Mouse (Mus musculus) frontal cortex, postnatal 25 days (tissue): ENCODE data around the gene Rapgef3.

Experiments used
- DNase-seq, 2 experiments: peaks; one replicate each; pipeline ENCODE4 v3.0.0; 2022; ENCODE audit warnings: low spot score in 2 of 2

Gene Rapgef3

DNA sequence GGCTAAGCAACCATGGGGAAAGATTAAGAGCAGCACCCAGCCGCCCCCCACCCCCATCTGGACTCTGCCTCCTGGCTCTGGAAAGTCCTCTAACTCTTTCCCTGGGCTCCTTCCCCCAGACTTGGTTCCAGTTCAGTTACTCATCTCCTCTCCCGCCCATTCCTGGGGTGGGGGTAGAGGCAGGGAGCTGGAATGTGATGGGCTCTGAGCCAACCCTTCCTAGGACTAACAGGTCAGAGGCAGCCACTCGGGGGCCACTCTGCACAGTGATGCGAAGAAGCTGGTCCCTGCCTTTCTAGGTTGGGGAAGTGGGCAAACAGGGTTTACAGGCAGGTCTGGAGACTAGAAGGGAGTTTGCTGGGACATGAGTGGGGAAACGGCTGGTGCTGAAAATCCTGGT is 5.3 kb upstream of the Rapgef3 start:
- no peak for DNase-seq

DNA sequence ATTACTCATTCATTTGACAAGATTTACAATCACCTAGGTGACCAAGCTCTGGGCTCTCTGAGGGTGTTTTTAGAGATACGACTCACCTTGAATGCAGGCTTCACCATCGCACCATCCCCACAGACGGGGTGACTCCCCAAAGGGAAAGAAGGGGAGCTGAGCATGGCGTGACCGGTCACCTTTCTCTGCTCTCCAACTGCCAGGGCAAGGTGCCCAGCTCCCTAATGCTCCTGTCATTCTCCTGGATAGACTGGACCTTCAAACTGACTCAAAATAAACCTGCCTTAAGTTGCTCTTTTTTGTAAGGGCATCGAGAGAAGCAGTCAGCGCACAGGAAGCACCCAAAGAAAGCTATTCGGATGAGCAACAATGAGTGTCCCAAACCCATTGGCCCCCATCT is 2.5 kb upstream of the Rapgef3 start:
- DNase-seq = no peak

DNA sequence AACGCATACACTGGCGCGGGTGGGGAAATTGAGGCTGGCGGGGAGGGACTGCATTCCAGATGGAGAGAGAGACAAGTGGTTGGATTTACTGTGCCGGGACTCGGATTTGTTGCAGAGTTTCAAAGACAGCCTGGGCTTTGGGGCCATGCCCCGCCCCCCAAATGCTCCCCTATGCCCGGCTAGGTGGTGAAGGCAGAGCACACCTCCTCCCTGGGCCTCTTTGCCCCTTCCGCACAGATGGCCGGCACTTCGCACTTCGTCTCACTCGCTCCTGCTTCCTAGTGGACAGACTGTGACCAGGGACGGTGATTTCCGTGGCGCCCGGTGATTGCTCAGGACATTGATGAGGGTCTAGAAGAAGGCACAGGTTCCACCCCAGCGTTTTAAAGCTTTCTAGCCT is 420 bp upstream of the Rapgef3 start:
- DNase-seq = no peak

DNA sequence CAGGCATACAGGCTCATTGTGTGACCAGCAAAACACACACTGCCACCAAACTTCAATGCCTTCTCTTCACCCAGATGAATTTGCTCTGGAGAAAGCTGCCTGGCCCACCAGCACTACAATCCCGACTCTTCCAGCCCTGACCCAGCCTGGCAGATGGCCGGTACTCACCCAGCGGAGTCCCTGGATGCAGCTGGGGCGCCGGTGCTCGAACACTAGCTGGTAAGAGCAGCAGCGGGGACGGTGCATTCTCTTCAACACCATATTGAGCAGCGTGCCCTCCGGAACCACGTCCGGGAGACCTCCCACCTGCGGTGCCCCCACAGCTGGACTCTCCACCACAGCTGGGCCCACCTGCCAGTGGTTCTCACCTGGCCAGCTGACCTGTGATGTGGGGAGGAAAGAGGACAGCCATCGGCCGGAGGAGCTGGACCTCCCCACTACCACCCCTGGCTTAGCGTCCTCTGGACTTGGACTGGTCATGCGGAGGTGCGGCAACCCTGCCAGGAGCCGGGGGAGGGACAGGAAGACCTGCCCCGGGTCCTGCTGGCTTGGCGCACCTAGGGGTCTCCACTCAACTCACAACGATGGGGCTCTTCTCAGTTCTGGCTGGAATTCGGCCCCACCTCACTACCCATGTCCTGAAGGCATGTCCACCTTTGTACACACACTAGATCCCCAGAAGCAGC is 1.0 kb downstream of the Rapgef3 start:
- DNase-seq = no peak

DNA sequence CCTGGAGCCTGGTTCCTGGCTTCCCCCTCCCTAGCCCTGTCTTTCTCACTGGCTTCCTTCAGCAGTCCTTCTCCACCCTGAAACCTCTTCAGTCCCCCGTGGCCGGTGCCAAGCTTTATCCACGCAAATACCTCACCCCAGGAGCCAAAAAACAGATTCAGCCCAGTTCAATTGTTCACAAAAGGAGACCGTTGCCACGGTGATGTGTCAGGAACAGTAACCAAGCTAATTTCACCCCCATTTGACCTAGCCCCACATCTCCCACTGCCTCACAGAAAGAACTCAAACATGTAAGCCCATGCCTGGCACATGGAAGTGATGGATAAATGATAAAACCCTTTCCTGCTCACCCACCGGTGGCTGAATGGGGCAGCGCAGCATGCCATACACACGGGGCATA is 1.6 kb downstream of the Rapgef3 start:
- no peak for DNase-seq

DNA sequence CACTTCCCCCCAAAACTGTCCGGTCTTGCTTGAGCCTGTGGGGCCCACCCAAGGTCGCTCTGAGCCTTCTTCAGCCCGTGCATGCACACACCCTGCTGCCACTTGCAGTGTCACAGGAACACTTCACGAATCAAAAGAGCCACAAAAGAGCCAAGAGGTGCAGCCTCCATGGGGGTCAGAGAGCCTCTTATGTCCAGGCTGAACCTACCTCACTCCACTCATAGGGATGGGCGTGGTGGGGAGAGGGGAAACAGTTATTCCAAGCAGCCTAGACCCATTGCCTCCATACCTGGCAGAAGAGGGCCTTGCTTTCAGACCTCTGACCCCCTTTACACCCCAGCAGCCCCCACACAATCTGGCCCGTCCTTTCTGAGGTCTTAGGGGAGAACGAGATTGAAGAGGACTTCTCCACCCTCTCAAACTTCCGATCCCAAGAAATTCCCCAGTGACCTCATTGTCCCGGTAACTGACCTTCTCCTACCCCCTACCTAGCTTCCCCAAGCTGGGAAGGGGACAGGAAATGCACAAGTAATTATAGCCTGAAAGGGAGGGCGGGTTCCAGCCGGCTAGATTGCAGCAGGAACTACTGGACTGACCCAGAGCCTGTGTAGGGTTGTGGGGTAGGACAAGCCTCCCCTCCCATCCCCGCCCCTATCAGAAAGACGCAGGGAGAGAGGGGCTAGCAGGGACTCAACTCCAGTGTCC is 2.5 kb downstream of the Rapgef3 start:
- no peak for DNase-seq

DNA sequence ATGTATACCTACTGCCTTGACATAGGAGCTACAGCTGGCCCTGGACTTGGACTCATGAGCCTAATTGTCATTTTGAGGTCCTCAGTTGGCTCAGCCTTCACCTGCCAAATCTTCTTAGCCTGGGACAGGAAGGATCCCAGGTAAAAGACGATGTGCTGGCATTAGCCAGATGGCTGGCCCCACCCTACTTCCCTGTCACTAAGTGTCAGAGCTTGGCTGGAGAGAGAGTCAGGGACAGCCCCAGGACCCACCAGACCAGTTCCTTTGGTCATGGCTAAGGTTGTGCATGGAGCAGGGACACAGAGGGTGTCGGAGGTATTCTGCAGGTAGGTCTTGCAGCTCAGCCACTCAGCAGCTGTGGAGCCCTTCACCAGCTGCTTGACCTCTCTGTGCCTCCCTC is 3.2 kb downstream of the Rapgef3 start:
- no peak for DNase-seq

DNA sequence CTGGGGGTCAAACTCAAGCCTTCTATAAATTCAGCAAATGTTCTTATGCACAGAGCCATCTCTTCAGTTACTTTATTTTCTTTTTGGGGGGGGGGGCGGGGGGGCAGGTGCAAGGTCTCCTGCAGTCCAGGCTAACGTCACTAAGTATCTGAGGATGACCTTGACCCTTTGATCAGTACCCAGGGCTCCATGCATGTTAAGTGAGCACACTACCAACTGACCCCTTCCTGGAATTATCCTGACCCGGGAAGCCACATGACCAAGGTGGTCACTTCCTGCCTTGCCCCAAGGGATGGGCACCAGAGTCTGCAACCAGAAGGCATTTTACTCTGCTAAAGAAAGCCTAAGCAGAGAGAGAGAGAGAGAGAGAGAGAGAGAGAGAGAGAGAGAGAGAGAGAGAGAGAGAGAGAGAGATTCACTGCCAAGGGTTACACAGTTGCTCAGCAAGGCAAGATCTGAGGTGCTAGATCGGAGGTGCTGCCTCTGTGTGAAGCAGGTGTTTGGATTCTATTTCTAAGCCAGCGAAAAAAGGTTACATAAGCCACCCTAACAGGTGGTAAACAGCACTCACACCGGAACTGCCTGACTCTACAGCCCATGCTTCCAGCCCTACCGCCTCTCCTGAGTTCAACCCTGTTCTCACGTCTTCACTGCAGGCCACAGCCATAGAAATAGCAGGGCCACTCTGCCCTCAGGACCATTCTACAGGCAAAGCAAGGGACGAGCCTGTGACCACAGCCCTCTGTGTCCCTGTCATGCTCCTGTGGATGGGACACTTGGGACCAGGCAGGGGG is 4.3 kb downstream of the Rapgef3 start:
- DNase-seq = no peak

DNA sequence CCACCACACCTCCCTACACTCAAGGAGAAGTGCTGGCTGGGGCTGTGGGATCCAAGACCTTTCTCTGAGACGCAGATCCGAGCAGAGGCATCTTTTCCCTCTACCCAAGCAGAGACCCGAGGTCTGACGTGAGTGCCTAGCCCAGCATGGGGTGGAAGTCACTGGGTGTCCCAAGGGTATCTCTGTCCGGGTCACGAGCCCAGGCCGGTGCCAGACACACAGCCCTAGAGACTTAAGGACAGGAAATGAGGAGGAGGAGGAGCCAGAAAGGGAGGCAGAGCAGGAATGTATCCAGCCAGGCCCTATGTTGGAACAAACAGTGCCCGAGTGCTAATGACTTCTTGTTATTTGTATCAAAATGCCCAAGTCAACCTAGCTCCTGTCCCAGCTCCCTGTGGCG is 5.0 kb downstream of the Rapgef3 start:
- no peak for DNase-seq

DNA sequence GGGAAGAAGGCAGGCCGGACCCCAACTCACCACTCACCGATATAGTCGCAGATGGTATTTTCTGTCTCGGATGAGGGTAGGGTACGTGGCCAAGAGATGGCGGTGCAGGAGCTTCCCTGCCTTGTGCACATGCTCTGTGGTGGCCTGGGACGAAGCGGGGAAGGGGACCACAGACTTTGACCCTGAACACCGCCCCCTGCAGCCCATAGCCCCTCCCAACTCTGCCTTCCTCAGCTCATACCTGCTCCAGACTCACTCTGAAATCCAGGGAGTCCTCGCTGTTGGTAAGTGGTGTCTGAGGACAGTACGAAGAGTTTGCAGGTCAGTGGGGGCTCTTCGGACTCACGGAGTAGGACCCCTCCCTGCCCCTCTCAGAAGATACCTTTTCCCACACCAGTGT is 6.3 kb downstream of the Rapgef3 start:
- no peak for DNase-seq

DNA sequence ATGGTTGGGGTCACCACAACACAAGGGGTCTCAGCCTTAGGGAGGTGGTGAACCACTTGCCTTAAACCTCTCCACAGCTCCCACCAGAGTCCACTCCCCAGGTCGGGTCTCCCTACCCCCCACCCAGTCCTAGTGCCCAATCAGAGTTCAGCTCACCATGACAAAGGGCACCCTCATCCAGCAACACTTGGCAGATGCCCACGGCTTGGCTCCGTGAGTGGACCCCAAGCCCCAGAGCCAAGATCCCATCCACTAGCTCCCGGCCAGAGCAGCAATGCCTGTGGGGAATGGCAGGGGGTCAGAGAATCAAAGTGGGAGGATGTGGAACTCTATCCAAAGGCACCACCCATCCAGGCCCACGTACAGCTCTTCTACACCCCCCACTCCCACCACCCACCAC is 6.8 kb downstream of the Rapgef3 start:
- no peak for DNase-seq

DNA sequence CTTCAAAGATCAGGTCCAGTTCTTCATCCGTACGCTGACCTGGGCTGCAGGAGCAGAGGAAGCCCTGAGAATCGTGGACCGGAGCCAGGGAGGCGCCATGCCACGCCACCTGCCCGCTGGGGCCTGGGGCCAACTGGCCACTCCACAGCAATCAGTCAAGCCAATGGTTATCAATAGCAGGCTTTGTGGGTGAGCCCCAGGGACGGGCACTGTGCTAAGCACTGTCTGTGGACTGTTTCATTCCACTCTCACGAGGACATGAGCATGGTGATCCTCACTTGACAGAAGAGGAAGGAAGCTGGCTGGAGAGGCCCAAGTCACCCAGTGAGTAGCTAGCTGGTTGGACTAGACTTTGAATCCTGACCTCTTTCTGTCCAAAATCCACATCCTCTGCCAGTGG is 7.8 kb downstream of the Rapgef3 start:
- DNase-seq = no peak

DNA sequence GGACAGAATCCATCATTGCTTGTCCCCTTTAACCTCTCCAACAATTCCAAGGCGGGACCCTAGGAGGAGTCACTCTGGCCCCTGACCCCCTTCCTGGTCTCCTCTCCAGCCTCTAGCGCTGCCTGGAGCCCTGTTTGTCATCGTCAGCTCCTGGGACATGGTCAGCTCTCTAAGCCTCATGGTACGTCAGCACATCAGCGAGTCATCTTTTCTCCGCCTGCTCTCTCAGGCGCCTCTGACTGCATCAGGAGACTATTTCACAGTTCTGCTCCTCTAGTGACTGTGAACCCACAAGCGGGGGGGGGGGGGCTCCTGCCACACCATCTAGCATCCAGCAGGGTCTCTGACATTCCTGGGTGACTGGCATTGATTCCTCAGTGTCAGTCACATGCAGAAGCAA is 12.4 kb downstream of the Rapgef3 start:
- no peak for DNase-seq

DNA sequence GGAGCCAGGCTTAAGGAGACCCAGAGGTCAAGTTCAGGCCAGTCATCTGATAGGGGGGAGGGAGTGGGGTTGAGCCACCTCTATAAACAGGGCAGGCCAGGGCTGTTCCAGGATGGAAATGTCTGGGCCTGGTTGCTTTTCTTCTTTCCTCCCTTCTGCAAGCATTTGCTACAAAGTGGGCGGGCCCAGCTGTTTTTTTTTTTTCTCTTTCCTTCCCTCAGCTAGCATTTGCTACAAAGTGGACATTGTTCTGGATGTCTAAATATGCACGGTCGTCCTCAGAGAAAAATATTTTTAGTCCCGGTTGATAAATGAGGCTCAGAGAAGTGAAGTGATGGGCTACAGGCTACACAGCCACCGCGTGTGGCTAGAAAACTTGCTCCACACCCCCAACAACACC is 13.3 kb downstream of the Rapgef3 start:
- no peak for DNase-seq

DNA sequence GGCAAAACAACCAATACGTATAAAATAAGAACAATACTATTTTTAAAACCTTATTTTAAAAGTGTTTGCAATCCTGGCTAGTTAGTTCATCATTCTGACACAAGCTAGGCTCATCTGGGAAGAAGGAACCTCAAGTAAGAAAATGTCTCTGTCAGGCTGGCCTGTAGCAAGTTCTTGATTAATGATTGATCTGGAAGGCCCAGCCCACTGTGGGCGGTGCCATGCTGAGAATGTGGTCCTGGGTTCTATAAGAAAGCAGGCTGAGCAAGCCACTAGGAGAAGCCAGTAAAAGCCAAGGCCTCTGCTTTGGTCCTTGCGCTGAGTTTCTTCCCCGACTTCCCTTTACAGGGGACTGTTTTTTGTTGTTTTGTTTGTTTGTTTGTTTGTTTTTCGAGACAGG is 15.3 kb downstream of the Rapgef3 start:
- no peak for DNase-seq

DNA sequence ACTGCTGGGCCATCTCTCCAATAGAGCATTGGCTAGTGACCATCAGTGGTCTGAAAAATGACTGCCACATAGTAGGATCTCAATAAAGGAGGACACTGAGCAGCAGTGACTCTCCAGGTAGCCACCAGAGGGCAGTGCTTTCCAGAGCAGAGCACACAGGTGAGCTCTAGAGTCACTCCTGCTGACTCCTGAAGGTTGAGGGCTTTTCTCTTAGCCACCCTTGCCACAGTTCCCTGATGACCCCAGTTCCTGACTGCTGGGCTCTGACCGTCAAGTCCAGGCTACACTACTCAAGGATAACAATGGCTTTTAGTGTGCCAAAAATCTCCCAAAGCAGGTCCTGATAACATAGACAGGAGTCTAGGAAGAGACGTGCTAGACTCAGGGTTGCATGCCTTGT is 16.1 kb downstream of the Rapgef3 start:
- DNase-seq = no peak

DNA sequence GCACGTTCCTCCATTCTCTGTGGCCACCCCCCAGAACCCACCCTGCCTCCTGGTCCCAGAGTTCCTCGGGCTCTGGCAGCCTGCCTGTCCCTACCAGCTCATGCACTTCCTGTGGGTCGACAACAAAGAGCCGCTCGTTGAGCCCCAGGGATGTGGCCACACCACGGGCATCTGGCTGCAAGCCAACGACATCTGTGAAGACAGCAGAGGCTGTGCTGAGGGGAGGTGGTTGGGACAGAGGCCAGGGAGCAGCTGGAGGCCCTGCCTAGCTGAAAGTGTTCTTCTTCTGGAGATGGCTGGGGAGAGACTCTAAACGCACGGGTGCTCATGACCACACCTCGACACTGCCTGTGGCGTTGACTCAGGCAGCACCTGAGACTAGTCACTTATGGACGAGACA is 17.1 kb downstream of the Rapgef3 start:
- peak; percentile 56 to 70 for DNase-seq

DNA sequence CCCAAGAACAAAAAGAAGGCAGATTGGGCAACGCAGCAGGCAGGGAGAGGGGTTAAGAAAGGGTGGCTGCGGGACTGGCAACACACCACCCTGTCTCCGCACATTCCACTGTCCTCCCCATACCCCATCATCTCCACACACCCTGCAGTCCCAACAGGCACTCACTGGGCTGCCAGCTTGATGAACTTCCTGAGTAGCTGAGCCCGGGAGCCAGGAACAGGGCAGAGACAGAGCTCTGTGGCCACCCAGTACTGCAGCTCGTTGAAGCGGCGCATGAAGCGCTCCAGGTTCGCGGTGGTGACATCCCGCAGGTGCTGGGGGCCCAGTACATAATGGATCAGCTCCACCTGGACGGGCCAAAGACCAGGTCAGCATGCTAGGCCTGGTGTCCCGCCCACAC is 17.9 kb downstream of the Rapgef3 start:
- no peak for DNase-seq

DNA sequence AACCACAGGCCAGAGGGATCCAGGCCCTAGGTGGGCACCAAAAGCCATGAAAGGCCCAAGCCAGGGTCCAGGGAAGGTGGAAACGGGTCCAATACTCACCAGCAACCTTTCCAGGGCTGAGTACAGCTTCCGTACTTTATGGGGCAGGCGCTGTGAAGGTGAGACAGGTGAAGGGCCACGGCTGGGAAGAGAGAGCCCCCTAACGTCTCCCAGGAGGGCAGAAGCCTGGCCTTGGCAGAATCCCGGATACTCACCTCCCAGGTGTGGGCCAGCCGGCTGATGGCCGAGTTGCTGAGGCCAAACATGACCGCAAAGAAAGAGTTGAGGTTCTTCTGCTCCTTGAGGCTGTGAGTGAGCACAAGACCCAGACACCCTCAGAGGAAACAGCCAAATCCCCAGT is 18.4 kb downstream of the Rapgef3 start:
- DNase-seq = no peak

DNA sequence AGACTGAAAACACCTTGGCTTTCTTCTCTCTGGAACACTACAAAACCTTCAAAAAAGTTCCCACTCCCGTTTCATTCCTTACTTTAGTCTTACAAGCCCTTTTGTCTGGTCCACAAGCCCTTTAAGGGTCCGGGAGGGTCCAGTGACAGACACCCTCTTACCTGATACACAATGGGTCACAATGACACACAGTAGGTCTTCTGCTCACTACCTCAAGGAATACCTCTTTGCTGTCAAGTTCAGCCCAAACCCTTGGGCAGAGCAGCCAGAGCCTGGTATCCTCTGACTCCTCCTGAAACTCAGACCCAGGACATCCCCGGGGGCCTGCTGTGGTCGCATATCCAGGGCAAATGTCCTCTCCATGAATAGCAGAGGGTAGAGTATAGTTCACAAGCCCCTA is 18.8 kb downstream of the Rapgef3 start:
- DNase-seq = no peak

DNA sequence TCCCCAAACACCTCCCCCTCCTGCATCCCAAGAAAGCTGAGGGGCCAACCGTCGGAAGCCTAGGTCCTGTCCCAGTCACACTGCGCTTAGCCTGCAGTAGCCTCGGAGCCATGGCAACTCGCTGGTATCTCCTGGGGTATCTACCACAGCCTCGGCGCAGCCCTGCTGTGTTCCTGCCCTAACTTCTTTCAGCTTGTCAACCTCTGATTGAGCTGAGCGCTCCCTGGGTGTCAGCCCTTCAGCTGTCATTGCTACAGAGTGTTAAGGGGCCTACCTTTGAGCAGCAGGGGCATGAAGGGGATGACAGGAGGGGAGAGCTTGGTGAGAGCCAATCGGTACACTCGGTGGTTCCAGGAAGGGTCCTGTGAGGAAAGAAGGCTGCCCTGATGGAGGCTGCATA is 19.5 kb downstream of the Rapgef3 start:
- no peak for DNase-seq

DNA sequence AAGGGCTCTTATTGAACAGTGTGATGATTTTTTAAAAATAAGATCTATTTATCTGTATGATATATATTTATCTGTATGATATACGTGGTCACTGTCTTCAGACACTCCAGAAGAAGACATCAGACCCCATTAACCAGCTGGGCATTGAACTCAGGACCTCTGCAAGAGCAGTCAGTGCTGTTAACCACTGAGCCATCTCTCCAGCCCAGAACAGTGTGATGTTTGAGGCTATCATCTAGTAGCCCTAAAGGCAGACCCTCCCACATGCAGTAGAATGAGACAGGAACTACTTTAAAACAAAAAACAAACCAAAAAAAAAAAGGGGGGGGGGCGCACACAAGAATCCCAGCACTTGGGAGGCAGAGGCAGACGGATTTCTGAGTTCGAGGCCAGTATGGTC is 20.3 kb downstream of the Rapgef3 start:
- no peak for DNase-seq

DNA sequence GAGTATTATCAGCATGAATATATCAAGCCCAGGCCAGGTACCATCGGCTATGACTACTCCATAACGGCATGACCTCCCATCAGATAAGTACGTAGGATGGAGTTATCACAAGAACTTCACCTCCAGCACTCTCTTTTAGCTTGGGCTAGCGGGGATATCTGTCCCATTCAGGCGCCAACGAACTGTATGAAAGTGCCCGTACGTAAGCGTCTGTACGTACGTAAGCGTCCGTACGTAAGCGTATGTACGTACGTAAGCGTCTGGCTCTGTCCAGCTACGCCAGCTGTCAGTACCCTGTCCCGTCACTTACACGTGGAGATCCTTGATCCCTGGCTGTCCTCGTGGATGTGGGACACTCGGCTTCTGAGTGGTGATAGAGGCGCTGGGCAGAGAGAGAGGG is 21.0 kb downstream of the Rapgef3 start:
- DNase-seq = no peak
